Mouse (Mus musculus) heart, embryonic 16.5 days (tissue): ENCODE results near the gene Ppm1g. TPM values are rescaled to one million over a fixed set of nuclear protein-coding genes. Genes with fewer than 3 reads are reported as not detected.

Experiments used
- ATAC-seq: fragments of 200-750 bp; cut with Nextera tagmentation; replicated peaks from 2 replicates; pipeline ENCODE4 v1.8.0; 2017; ENCODE audit warnings: moderate number of reproducible peaks; ENCODE audit not compliant: insufficient read depth, low FRiP score; ENCODE audit errors: extremely low read depth
- H3K27ac ChIP-seq: fragments of 300-500 bp; sonication (generic); 2 replicates; pipeline ENCODE4 v1.5.1; 2014; ENCODE audit warnings: mild to moderate bottlenecking, low read length, control low read depth, moderate library complexity
- H3K27me3 ChIP-seq: fragments of 300-500 bp; sonication (generic); 2 replicates; pipeline ENCODE4 v1.6.1; 2014; ENCODE audit warnings: low read length, mixed read lengths; ENCODE audit not compliant: control insufficient read depth, insufficient read depth
- H3K36me3 ChIP-seq: fragments of 300-500 bp; sonication (generic); 2 replicates; pipeline ENCODE4 v1.6.1; 2014; ENCODE audit not compliant: control insufficient read depth, insufficient read depth
- H3K4me1 ChIP-seq: fragments of 300-500 bp; sonication (generic); 2 replicates; pipeline ENCODE4 v1.6.1; 2014; ENCODE audit warnings: low read length, mixed read lengths; ENCODE audit not compliant: control insufficient read depth, insufficient read depth
- H3K4me2 ChIP-seq: fragments of 300-500 bp; sonication (generic); 2 replicates; pipeline ENCODE4 v1.6.1; 2014; ENCODE audit warnings: low read depth, mild to moderate bottlenecking, control low read depth, low read length
- H3K4me3 ChIP-seq: fragments of 300-500 bp; sonication (generic); 2 replicates; pipeline ENCODE4 v1.5.1; 2014; ENCODE audit warnings: mild to moderate bottlenecking, control low read depth, low read length
- H3K9ac ChIP-seq: fragments of 300-500 bp; sonication (generic); 2 replicates; pipeline ENCODE4 v1.6.1; 2014; ENCODE audit warnings: low read length, control low read depth
- H3K9me3 ChIP-seq: fragments of 300-500 bp; sonication (generic); replicated peaks from 2 replicates; pipeline ENCODE4 v1.6.1; 2016; ENCODE audit warnings: low read length; ENCODE audit not compliant: control insufficient read depth
- WGBS: fragments of 180-500 bp; shearing (Covaris S2); extraction: QIAGEN DNeasy Blood & Tissue Kit; methylation state at CpG from one replicate; pipeline ENCODE4 v1.1.7; 2014; 5-methylcytosine and 5-hydroxymethylcytosine counted together
- polyA plus RNA-seq: library from polyadenylated mRNA; unstranded; fragments of >200 nt; fragmentation: Nextera tagmentation; extraction: Ambion mirVana; gene quantifications from 2 replicates; pipeline ENCODE4 v1.2.1, GENCODE M21; 2015

Ppm1g gene
- polyA plus RNA-seq = 102 and 103 TPM in 2 replicates

DNA sequence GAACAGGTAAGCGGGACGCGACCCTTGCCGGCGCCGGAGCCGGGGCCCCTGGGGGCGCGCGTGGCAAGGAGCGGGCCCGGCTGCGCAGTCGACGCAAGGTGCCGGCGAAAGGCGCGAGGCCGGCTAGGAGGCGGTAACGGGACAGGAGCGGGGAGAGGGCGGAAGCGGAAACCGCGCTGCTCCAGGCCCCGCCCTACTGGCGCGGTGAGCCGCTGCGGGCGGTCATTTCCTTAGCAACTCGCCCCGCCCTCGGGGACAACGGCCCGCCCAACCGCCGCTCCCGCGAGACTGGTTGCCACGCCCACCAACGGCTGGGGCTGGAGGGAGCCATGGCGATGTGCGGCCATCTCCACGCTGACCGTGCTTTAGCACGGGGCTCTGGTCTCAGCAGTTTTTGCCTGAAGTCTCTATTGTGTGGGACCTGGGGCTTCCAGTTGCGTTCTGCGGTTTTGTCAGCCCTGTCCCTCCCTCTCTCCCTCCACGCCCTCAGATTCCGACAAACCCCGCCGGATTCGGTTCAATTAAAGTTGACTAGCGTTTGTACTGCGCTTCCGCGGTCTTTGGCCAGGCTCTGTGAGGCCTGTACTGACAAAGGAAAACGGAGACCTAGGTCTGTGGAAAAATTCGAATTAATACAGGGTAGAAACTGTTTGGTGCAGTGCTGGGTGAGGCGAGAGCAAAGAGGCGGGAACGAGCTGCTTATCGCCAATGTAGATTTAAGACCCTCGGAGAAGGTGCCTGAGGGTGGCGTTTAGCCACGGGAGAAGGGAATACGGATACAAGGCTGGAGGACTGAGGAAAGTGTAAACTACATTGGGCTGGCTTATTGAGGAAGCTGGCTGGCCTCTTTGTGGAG is at the start of gene Ppm1g:
TSS of gene Ppm1g (minus strand) at position 240 of the 856 bp plus-strand sequence.
- H3K27ac ChIP-seq = peak within 1 kb of the TSS; percentile 93
- peak within 1 kb of the TSS; percentile 95 for H3K4me2 ChIP-seq
- H3K36me3 ChIP-seq = no peaks in the 10 kb centered on the region
- H3K4me1 ChIP-seq = peaks cover 20% of the 10 kb centered on the region
- H3K9ac ChIP-seq = peak within 1 kb of the TSS; percentile 91
- H3K27me3 ChIP-seq = no peaks in the 10 kb centered on the region
- under 1% methylated on average over 70 of the region's 70 CpGs for WGBS
- no peaks in the 10 kb centered on the region for H3K9me3 ChIP-seq
- ATAC-seq = peak; percentile 96
- peak within 1 kb of the TSS; percentile 87 for H3K4me3 ChIP-seq

DNA sequence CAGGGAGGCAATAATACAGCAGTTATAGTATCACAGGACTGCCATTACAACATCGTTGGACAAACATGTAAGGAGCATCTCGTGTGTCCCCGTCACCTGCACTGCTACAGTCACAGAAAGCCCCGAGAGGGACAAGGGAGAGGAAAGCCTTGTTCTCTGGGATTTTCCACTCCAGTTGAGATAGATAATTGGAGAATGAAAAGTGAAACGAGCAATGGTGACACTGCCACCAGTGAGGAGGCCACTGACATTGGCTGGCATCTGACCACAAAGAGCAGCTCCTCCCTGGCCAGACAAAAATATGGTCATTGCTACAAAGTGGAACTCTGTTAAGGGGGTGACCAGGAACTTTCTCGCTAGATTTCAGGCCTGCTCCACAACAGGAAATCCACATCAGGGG is 47.2 kb upstream of the Ppm1g start:
- Histone ChIP-seq H3K27me3 (no peaks in the 10 kb centered on the region), H3K27ac (no peak overlapping the region), H3K4me1 (no peaks in the 10 kb centered on the region), H3K9ac (no peak overlapping the region), H3K36me3 (peaks cover 35% of the 10 kb centered on the region), H3K4me3 (no peak overlapping the region), H3K4me2 (no peak overlapping the region), H3K9me3 (no peaks in the 10 kb centered on the region)
- ATAC-seq = no peak
- WGBS = 81% methylated on average over 6 of the region's 6 CpGs

GRCm38 (mm10) chr5:31266101-31266500 is 45.6 kb upstream of the Ppm1g start:
- Histone ChIP-seq H3K9ac (no peak overlapping the region), H3K4me3 (no peak overlapping the region), H3K4me2 (no peak overlapping the region), H3K4me1 (no peaks in the 10 kb centered on the region), H3K9me3 (no peaks in the 10 kb centered on the region), H3K27ac (no peak overlapping the region), H3K36me3 (peaks cover 31% of the 10 kb centered on the region), H3K27me3 (no peaks in the 10 kb centered on the region)
- no peak for ATAC-seq
- WGBS = 66% methylated on average over 7 of the region's 7 CpGs

GRCm38 (mm10) chr5:31257616-31258015 is 37.1 kb upstream of the Ppm1g start:
- Histone ChIP-seq H3K36me3 (peaks cover 8% of the 10 kb centered on the region), H3K4me2 (no peak overlapping the region), H3K27ac (no peak overlapping the region), H3K4me1 (0 out of 2 replicates have a peak, but pooled peaks cover 4% of the 10 kb centered on the region), H3K9ac (no peak overlapping the region), H3K9me3 (no peaks in the 10 kb centered on the region), H3K27me3 (no peaks in the 10 kb centered on the region), H3K4me3 (no peak overlapping the region)
- ATAC-seq = no peak
- WGBS = 83% methylated on average over 11 of the region's 11 CpGs

- ATAC-seq = no peak
- H3K27ac ChIP-seq = no peak overlapping the region
- no peaks in the 10 kb centered on the region for H3K9me3 ChIP-seq
- WGBS = 75% methylated on average over 2 of the region's 2 CpGs
- no peaks in the 10 kb centered on the region for H3K27me3 ChIP-seq
- no peak overlapping the region for H3K4me2 ChIP-seq
- peaks cover 14% of the 10 kb centered on the region for H3K36me3 ChIP-seq
- H3K4me3 ChIP-seq = no peak overlapping the region
- H3K4me1 ChIP-seq = peaks cover 9% of the 10 kb centered on the region
- H3K9ac ChIP-seq = no peak overlapping the region
Measured at GRCm38 (mm10) chr5:31255971-31256370, 35.5 kb upstream of the Ppm1g start.

- WGBS = 98% methylated on average over 2 of the region's 2 CpGs
- Histone ChIP-seq H3K4me2 (no peak overlapping the region), H3K36me3 (peaks cover 20% of the 10 kb centered on the region), H3K27me3 (no peaks in the 10 kb centered on the region), H3K9ac (no peak overlapping the region), H3K4me1 (peaks cover 10% of the 10 kb centered on the region), H3K27ac (no peak overlapping the region), H3K4me3 (no peak overlapping the region), H3K9me3 (no peaks in the 10 kb centered on the region)
- ATAC-seq = no peak
Measured at GRCm38 (mm10) chr5:31255381-31255780, 34.9 kb upstream of the Ppm1g start.

- 78% methylated on average over 8 of the region's 8 CpGs for WGBS
- Histone ChIP-seq H3K36me3 (peaks cover 25% of the 10 kb centered on the region), H3K27ac (0 out of 2 replicates have a peak overlapping the region, but pooled peaks have one; percentile 38)
Measured at GRCm38 (mm10) chr5:31254901-31255300, 34.4 kb upstream of the Ppm1g start.

GRCm38 (mm10) chr5:31254452-31254851 is 34.0 kb upstream of the Ppm1g start:
- peaks cover 27% of the 10 kb centered on the region for H3K36me3 ChIP-seq
- WGBS = 66% methylated on average over 7 of the region's 7 CpGs
- peaks cover 11% of the 10 kb centered on the region for H3K4me1 ChIP-seq
- no peak overlapping the region for H3K9ac ChIP-seq
- no peaks in the 10 kb centered on the region for H3K9me3 ChIP-seq
- ATAC-seq = no peak
- no peaks in the 10 kb centered on the region for H3K27me3 ChIP-seq
- H3K27ac ChIP-seq = peak overlapping the region; percentile 49; the same call in 1 of the 2 replicates
- H3K4me2 ChIP-seq = no peak overlapping the region
- no peak overlapping the region for H3K4me3 ChIP-seq

More at GRCm38 (mm10) chr5:31254901-31255300, 34.4 kb upstream of the Ppm1g start:
- ATAC-seq = no peak
- H3K4me1 ChIP-seq = peaks cover 10% of the 10 kb centered on the region
- no peak overlapping the region for H3K9ac ChIP-seq
- H3K4me2 ChIP-seq = no peak overlapping the region
- no peak overlapping the region for H3K4me3 ChIP-seq
- no peaks in the 10 kb centered on the region for H3K27me3 ChIP-seq
- no peaks in the 10 kb centered on the region for H3K9me3 ChIP-seq

DNA sequence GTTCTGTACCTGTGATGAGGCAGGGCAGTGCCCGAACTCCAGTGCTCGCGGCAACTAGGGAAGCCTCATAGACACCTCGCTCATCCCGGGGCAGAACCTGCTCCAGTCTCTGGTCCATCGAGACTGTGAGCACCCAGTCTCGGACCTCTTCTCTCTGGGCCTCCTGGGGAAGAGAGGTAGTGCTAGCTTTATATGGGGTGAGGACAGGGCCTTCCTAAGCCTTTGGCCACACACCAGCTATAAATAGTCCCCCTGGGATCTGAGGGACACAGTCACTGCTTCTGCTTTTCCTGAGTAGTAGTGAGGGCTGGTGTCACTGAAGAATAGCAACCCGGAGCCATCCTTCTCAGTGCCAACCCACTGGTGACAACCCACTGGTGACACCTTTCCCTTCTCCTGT is 33.3 kb upstream of the Ppm1g start:
- 69% methylated on average over 8 of the region's 8 CpGs for WGBS
- peaks cover 32% of the 10 kb centered on the region for H3K36me3 ChIP-seq
- no peaks in the 10 kb centered on the region for H3K27me3 ChIP-seq
- peaks cover 12% of the 10 kb centered on the region for H3K4me1 ChIP-seq
- no peak overlapping the region for H3K4me2 ChIP-seq
- H3K9ac ChIP-seq = no peak overlapping the region
- peak overlapping the region; percentile 49; the same call in 1 of the 2 replicates for H3K27ac ChIP-seq
- no peaks in the 10 kb centered on the region for H3K9me3 ChIP-seq
- H3K4me3 ChIP-seq = no peak overlapping the region
- no peak for ATAC-seq
